Mouse (Mus musculus) urinary bladder, postnatal 25 days (tissue): Measurements from ENCODE around the gene Foxp1.

ENCODE experiments used
- DNase-seq: peaks from one replicate; pipeline ENCODE4 v3.0.0; 2022; ENCODE audit warnings: low spot score

Gene Foxp1

GRCm38 (mm10) chr6:99282866-99283657 lies 239.5 kb downstream of the Foxp1 start:
- DNase-seq = no peak

GRCm38 (mm10) chr6:99281433-99281832 lies 241.1 kb downstream of the Foxp1 start:
- no peak for DNase-seq

DNA sequence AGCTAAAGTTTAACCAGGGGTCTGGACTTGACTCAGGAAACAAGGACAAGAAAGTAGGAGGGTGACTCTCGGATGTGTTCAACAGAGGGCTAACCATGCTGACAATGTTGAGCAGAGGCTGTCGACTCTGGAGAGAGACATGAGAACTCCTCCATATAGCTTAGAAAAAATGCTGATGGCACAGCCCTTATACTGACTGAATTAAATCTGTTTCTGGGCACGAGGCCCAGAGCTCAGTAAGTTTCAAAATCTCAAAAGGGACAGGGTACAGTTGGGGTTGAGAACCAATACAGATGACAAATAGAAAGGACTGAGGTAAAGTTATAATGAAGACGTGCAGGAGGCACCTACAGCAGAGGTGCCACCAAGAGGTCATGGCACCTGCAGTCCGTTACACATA lies 241.9 kb downstream of the Foxp1 start:
- DNase-seq = no peak

DNA sequence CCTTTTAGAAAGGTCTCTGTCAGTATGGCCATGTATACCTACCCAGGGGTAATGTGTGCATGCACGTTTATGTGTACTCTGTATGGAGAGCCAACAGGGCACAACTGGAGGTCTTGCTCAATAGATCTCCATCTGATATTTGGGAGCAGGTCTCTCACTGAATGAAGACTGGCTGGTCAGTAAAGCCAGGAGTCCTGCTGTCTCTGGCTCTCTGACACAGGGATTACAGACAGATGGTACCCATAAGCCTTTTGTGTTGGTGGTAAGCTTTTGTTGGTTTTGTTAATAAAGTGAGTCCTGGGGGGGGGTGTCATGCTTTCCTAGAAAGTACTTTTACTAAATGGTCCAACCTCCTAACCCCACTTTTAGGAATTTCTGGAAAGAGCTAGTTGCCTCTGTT lies 245.3 kb downstream of the Foxp1 start:
- DNase-seq = no peak

DNA sequence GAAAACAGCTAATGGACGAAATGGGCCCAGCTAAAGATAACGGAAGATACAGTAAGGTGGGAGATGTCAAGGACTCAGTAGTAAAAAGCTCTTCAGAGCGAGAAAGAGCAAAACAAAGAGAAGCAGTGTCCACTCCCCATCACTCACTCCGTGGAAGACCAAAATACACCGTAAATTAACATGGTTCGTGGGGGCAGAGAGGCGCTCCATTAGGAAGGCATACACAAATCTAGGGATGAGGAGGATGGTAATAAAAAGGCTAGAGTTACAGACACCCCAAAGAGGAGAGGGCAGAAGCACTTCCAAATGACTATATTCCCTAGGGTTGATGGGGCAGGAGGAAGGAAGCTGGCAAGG lies 246.2 kb downstream of the Foxp1 start:
- no peak for DNase-seq

DNA sequence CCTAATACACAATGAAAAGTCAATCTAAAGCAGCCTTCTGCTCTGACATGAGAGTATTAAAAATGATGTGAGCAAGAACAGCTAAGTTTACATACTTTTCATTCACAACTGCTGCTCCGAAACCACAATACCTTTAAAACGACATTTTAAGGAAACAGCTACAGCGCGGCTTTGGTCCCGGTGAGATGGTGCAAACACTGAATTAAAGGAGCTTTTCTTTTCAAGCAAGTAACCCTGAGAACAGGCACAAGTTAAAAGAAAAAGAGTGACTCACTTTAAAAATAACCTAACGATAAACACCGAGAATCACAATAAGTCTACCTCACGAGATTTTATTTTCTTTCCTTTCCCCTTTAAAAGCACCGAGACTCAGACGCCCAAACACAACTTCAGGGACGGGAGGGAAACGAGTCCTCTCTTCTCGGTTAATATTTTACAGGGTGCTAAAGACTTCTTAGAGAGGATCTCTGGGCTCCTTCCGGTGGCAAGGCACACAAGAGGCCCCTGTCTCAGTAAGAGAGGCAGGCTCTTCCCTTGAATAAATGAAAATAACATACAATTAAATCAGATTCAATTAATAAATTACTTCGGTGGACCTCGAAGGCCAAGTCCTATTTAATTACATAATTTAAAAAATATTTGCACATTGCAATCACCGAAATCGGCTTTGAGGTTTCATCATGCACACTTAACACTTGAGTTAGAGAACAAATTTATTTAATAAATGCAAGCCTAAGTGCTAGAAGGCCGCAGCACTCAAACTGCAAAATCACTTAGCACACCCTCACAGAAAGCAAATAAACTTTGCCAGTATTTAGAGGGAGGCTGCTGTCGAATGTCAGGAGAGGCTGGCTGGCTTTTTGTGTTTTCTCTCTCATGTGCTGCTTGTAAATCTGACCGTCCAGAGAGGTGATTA lies 246.9 kb downstream of the Foxp1 start:
- no peak for DNase-seq

- no peak for DNase-seq
Measured at GRCm38 (mm10) chr6:99274667-99275066, 247.9 kb downstream of the Foxp1 start.

GRCm38 (mm10) chr6:99274222-99274621 lies 248.3 kb downstream of the Foxp1 start:
- DNase-seq = no peak

- DNase-seq = no peak
Measured at GRCm38 (mm10) chr6:99273177-99273576, 249.3 kb downstream of the Foxp1 start.

GRCm38 (mm10) chr6:99272174-99272573 lies 250.3 kb downstream of the Foxp1 start:
- no peak for DNase-seq

DNA sequence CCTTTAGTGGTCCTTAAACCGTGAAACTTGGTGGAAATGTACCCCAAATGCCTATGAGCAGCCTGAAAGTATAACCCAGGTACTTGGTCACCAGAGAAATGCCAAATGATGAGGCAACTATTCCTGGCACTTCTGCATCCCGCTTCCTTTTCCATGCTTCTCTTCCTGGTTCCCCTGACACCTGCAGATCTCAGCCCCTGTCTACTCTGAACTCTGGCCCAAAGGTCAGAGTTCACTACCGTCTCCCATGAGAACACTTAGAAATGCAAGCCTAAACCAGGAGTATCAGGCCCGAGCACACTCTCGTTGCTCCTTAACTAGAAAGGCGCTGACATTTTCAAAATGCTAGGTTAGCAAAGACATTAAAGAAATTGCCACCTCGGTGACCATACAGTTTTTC lies 250.8 kb downstream of the Foxp1 start:
- no peak for DNase-seq

DNA sequence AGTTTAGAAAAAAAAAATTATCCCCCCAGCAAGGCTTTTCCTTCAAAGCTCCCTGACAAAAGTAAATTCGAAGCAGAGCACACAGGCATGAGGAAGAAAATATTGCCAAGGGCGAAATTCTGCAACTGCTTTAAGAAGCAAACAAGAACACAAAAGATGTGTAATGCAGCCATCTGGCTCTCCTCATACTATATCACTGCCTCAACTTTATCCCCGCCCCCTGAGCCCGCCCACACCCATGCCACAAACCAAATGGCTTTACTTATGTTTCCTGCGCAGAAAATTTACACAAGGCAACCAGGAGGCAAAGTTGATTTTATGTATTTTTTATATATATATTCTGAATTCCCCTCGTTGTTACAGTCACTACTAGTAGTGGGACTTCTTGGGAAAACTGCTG lies 252.6 kb downstream of the Foxp1 start:
- DNase-seq = no peak

- DNase-seq = no peak
Measured at GRCm38 (mm10) chr6:99268171-99269061, 254.1 kb downstream of the Foxp1 start.

DNA sequence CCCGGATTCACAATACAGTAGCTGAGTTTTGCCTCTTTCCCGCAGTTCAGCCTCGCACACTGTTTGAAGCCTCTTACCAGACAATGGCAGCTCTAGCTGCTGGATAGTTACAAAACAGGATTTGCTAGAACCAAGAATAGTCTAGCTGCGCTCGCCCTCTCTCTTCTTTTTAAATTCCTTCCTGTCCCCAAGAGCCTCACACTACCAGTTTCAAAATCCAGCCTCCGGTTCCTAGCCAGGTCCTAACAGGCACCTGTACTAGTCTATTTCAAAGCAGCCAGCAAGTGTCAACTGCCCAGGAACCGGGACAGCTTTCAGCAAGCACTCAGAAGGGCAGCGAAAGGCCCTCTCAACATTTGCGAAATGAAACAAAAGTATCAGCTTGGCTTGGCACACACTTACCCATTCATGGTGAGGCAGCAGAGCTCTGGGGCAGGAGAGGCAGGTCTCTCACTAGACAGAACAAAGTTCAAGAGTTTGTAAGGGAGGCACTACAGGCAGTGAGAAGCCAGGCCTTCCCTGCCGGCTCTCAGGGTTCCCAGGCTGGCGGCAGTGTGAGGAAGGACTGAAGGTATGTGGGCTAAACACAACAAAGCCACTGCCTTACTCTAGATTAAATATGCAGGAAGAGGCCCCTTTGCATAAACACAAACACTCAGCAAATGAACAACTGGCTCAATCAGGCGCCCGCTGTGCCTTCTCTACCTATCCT lies 256.4 kb downstream of the Foxp1 start:
- DNase-seq = peak; percentile 12

DNA sequence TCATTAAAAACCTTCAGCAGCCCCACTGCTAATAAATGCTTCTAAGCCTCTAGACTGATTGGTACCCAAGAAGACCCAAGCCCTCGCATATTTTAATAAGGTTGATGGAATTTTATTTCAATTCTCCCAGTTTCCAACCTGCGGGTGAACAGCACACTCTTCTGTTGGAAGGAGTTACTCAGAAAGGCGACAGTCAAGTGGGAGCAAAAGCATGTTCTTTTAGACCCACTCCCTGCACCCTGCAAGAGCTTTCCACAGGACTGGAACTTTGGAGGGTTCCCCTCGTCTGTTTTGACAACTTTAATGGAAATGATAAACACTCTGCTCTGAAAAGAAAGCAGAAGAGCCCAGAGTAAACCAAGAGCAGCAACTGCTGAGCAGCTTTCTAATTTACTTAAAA lies 257.3 kb downstream of the Foxp1 start:
- DNase-seq = no peak

DNA sequence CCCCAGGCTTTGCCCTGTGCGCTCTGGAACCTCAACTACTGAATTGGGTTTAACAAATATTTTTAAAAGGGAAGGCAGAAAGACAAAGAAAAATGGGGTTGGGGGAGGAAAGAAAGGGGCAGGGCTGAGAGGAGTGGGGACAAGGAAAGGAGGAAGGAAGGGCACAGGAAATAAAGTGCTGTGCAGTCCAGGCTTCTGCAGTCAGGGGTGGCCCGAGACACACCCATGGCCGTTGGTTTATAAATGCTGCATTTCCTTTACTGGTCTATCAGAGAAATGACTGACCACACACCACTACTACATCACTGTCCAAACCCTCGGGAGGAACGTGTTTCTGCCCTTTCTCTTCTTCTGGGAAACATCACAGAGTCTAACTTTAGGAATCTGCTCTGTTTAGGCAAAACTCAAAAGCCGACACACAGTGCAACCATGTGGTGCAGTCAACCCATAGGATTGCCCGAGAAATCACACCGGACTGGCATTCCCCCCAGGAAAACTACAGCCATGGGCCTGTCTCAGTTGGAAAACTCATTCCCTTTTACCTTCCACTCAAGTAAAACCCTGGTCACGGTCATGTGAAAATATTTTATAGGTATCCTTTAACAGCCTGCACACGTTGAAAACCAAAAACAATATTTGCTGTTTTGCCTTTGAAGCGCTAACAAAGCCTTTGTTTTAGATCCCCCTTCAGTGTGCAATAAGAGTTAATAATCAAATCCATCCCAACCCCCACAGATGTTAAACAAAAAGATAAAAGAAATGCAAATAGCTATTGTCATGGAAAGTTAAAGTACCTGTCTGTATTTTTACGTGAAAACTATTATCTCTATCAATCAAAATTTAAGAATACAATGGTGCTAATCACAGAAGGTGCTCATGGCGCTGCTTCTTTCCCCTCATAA lies 258.1 kb downstream of the Foxp1 start:
- no peak for DNase-seq

GRCm38 (mm10) chr6:99263886-99264185 lies 258.7 kb downstream of the Foxp1 start:
- no peak for DNase-seq

DNA sequence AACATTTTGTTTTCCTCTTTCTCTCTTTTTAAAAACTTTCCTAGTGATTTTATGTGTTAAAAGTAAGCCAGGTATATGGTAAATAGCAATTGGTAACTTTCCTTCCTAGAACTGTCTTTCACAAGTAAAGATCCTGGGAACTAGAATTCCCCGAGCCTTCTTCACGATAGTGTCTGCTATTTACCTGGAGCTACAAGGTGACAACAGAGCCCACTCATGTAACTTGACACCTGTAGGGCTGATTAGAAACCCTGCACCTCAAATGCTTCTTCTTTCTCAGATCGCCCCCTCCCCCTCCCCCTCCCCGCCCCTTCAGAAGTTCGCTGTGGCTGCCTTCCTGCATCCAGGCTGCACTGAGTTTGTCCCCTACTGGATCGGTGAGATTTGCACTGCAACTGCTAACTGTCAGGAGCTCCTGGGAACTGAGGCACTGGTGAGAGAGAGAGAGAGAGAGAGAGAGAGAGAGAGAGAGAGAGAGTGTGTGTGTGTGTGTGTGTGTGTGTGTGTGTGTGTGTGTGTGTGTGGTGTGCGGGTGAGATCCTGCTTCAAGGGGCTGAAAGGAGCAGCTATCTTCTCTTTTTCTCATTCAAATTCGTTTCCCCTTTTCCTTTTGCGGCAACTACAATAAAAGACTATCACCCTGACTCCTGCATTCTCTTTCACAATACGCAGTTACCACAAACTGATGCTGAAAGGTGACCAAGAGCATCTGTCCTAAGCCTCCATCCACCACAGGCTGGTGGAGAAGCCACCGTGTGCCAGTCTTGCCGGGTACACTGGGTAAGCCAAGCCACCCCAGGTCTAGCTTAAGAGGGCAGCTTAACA lies 259.2 kb downstream of the Foxp1 start:
- DNase-seq = no peak

GRCm38 (mm10) chr6:99261737-99262130 lies 260.8 kb downstream of the Foxp1 start:
- DNase-seq = no peak
